Mouse (Mus musculus) brain, embryonic 14.5 days (tissue): Measurements from ENCODE around the gene Znrf2.

Experiments
- CTCF ChIP-seq: fragments of 200-500 bp; IDR thresholded peaks from 2 replicates; pipeline ENCODE4 v1.5.1; 2012; ENCODE audit warnings: inconsistent platforms, mild to moderate bottlenecking, moderate library complexity, borderline replicate concordance; ENCODE audit not compliant: insufficient read depth, insufficient read length; ENCODE audit errors: extremely low read depth
- POLR2A ChIP-seq: fragments of 200-500 bp; IDR thresholded peaks from 2 replicates; pipeline ENCODE4 v1.6.1; 2012; ENCODE audit warnings: mild to moderate bottlenecking, inconsistent platforms, borderline replicate concordance; ENCODE audit not compliant: poor library complexity, insufficient read depth, insufficient read length, severe bottlenecking; ENCODE audit errors: extremely low read depth

DNA sequence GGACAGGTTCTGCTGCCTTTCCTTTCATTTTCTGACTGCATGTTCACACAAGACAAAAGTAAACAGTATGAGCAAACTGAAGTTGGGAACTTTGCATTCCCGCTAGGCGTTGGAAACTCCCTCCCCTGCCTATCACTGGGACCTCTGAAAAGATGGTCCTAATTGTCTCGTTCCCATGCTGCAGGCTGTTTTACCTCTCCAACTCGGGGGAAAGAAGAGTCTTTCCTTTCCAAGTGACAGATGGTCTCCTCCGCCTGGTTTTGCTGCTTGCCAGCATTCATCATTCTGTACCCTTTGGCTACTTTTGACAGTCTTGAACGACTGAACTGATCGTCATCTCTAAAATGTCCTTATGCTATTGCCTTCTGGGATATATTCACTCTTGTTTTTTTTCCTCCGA, 14.4 kb upstream of the Znrf2 start:
- TF ChIP-seq POLR2A, result no peak
- no peak for TF ChIP-seq CTCF
